Mouse (Mus musculus): ENCODE measurements around the gene Eif4a2.

Eif4a2 gene

GRCm38 (mm10) chr16:23145211-23145610, 38.0 kb downstream of the Eif4a2 start:
- no peak for DNase-seq

GRCm38 (mm10) chr16:23146280-23146679, 39.0 kb downstream of the Eif4a2 start, which contains the start of gene Adipoq:
Gene Adipoq (plus strand): TSS chr16:23146536.
- DNase-seq, result no peak

GRCm38 (mm10) chr16:23148936-23149335, 41.7 kb downstream of the Eif4a2 start:
- no peak for DNase-seq

GRCm38 (mm10) chr16:23149396-23149795, 42.2 kb downstream of the Eif4a2 start:
- no peak for DNase-seq

- DNase-seq, result peak; percentile 73
Observed at GRCm38 (mm10) chr16:23151423-23151822, 44.2 kb downstream of the Eif4a2 start.

- no peak for DNase-seq
Observed at GRCm38 (mm10) chr16:23154261-23154660, 47.0 kb downstream of the Eif4a2 start.

GRCm38 (mm10) chr16:23157013-23157412, 49.8 kb downstream of the Eif4a2 start:
- DNase-seq, result no peak

GRCm38 (mm10) chr16:23158292-23158691, 51.0 kb downstream of the Eif4a2 start:
- DNase-seq, result no peak

GRCm38 (mm10) chr16:23158957-23159356, 51.7 kb downstream of the Eif4a2 start:
- DNase-seq, result no peak

GRCm38 (mm10) chr16:23159749-23160148, 52.5 kb downstream of the Eif4a2 start:
- DNase-seq, result no peak

- no peak for DNase-seq
Observed at GRCm38 (mm10) chr16:23162116-23162515, 54.9 kb downstream of the Eif4a2 start.
